Mouse (Mus musculus): ENCODE results near the gene Bsn. TPM values are rescaled to one million over a fixed set of nuclear protein-coding genes. Genes with fewer than 3 reads are reported as not detected.

Bsn gene
- polyA plus RNA-seq, 1 experiment from 2014 or later: 0.24 TPM

DNA sequence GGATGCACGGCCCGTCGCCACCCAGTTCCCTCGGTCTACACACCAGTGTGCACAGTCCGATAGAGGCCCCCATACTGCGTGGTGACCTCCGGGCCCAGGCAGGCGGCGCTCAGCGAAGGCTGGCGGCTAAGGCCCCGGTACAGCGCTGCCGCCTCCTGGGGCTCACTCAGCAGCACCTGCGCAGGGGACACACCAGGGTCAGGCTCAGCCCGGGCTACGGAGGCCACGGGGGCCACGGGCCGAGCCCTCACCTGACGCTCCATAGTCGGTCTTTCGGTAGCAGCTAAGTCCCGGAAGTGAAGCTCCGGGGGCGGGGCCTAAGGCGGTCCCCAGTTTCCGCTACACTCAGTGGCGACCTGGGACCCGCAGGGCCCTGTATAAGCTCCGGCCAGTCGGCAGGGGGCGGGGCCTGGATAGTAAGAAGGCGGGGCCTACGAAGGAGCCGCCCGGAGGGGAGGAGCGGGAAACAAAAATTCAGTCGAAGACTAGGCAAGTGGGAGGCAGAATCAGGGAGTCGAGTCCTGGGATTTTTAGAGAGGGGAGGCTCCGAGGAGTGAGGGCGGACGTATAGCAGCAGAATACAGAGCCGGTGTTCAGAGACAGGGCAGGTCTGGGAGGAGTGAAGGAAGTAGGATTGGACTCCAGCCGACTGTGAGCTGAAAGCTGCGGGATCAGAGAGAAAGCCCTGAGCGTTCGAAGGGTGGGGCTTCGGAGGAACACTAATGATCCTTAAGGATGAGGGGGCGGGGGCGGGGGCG is 95.8 kb downstream of the Bsn start, which contains the start of gene Apeh:
Gene Apeh (minus strand): TSS at position 423 of the 758 bp plus-strand sequence.
- Histone ChIP-seq H3K4me1 (ENCODE audit: insufficient read depth) (peaks cover 5% of the 10 kb centered on the region), H3K36me3 (ENCODE audit: insufficient read depth) (peaks cover 31% of the 10 kb centered on the region), H3K4me3 (ENCODE audit: low read depth, low read length) (peak within 1 kb of the TSS; percentile 76), H3K4me2 (peak within 1 kb of the TSS; percentile 99), H3K27me3 (ENCODE audit: insufficient read depth, low read length) (no peaks in the 10 kb centered on the region), H3K27ac (ENCODE audit: low read depth) (peak within 1 kb of the TSS; percentile 82), H3K9ac (peak within 1 kb of the TSS; percentile 77), H3K9me3 (ENCODE audit: low read depth, low read length) (no peaks in the 10 kb centered on the region)
- peak; percentile 97 for ATAC-seq (ENCODE audit: insufficient read depth)
- peak; percentile 98 for DNase-seq
- peak; percentile 25 for TF ChIP-seq CTCF (IDR thresholded peaks at IDR 0.05; ENCODE audit: low read depth)
- WGBS: under 1% methylated on average over 52 of the region's 52 CpGs

DNA sequence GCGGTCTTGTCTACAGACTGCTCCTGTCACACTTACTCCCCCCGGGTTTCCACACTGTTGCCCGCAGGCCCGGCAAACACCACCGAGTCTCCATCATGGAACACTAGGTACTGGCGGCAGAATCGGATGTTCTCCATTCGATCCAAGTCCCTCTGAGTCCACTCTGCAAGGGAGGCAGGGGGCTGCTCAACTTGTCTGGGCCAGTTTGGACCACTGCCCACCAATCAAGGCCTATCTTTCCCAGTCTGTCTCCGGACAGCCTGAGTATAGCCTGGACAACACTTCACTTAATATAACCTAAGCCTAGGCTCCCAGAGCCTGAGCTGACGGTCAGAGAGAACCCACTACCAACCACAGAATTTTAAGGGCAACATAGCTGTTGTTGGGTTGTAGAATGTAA is 96.6 kb downstream of the Bsn start:
- H3K27me3 ChIP-seq (ENCODE audit: insufficient read depth, low read length): no peaks in the 10 kb centered on the region
- TF ChIP-seq CTCF (IDR thresholded peaks at IDR 0.05; ENCODE audit: low read depth): no peak
- peak overlapping the region; percentile 99 for H3K4me2 ChIP-seq
- no peaks in the 10 kb centered on the region for H3K9me3 ChIP-seq (ENCODE audit: low read depth, low read length)
- H3K4me1 ChIP-seq (ENCODE audit: insufficient read depth): peaks cover 5% of the 10 kb centered on the region
- H3K4me3 ChIP-seq (ENCODE audit: low read depth, low read length): peak overlapping the region; percentile 76
- peaks cover 39% of the 10 kb centered on the region for H3K36me3 ChIP-seq (ENCODE audit: insufficient read depth)
- H3K27ac ChIP-seq (ENCODE audit: low read depth): no peak overlapping the region; the same call in 1 of the 2 replicates
- ATAC-seq (ENCODE audit: insufficient read depth) (no peak), DNase-seq (peak; percentile 21)
- WGBS: 65% methylated on average over 10 of the region's 10 CpGs
- peak overlapping the region; percentile 77 for H3K9ac ChIP-seq

DNA sequence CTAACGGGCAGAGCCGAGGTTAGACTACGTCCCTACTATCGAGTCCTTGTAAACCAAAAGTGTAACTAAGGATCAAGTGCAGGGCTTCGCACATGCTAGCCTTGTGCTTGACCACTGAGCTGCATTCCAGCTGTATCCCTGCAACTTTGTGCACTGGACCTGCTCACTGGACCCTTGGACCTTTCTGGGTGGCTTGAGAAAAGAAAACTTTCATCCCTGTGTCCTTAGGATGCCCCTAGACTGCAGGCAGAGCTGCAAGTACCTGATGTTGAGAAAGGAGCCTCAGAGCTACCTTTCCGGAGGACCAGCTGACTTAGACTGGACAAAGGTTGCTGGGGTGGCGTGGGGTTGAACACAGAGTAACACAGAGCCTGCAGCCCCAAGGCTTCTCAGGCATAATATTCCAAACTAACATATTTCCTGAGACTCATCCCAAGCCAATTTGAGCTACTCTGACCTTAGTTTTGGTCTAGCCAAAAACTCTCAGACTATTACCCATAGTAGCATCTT is 99.5 kb downstream of the Bsn start:
- no peak for TF ChIP-seq CTCF (IDR thresholded peaks at IDR 0.05; ENCODE audit: low read depth)
- DNase-seq (no peak), ATAC-seq (ENCODE audit: insufficient read depth) (no peak)
- Histone ChIP-seq H3K9ac (no peak overlapping the region), H3K4me3 (ENCODE audit: low read depth, low read length) (no peak overlapping the region), H3K27ac (ENCODE audit: low read depth) (no peak overlapping the region), H3K4me2 (no peak overlapping the region), H3K4me1 (ENCODE audit: insufficient read depth) (peaks cover 5% of the 10 kb centered on the region), H3K27me3 (ENCODE audit: insufficient read depth, low read length) (no peaks in the 10 kb centered on the region), H3K36me3 (ENCODE audit: insufficient read depth) (peaks cover 68% of the 10 kb centered on the region), H3K9me3 (ENCODE audit: low read depth, low read length) (no peaks in the 10 kb centered on the region)
- 91% methylated on average over 7 of the region's 7 CpGs for WGBS

DNA sequence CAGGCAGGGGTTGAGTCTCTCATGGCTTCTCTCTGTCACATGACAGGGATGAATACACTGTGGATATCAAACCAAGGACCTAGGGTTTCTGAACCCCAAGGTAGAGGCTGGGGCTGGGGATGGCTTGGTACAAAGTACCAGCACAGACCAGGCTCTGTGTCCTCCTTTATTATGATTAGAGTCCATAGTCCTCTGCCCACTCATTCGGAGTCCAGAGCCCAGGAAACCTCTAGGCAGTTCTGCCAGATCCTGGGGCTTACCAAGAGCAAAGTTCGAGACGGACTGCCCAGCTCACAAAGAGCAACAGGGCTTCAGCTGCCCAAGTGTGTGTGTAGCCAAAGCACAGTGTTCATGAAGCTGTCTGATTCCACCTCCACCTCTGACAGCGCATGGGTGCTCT is 104.9 kb downstream of the Bsn start:
- Histone ChIP-seq H3K4me1 (ENCODE audit: insufficient read depth) (no peaks in the 10 kb centered on the region), H3K27ac (ENCODE audit: low read depth) (no peak overlapping the region), H3K27me3 (ENCODE audit: insufficient read depth, low read length) (peaks cover 26% of the 10 kb centered on the region), H3K9me3 (ENCODE audit: low read depth, low read length) (no peaks in the 10 kb centered on the region), H3K36me3 (ENCODE audit: insufficient read depth) (peaks cover 64% of the 10 kb centered on the region), H3K9ac (no peak overlapping the region), H3K4me2 (no peak overlapping the region), H3K4me3 (ENCODE audit: low read depth, low read length) (no peak overlapping the region)
- no peak for ATAC-seq (ENCODE audit: insufficient read depth)
- no peak for TF ChIP-seq CTCF (IDR thresholded peaks at IDR 0.05; ENCODE audit: low read depth)
- DNase-seq: no peak
- WGBS: 93% methylated on average over 4 of the region's 4 CpGs

DNA sequence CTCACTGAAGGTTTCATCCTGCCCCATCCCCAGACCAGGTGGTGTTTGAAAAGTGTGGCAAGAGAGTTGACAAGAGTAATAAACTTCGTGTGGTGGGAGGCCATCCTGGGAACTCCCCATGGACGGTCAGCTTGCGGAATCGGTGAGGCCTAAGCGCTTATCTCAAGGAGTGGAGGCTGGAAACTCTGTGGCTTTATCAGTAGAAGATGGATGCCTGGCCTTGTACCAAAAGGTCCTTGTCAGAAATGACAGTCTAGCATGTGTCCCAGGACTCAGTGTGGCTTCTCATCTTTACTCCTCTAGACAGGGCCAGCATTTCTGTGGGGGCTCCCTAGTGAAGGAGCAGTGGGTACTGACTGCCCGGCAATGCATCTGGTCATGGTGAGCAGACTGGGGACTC is 106.6 kb downstream of the Bsn start:
- Histone ChIP-seq H3K4me2 (no peak overlapping the region), H3K9ac (no peak overlapping the region), H3K4me3 (ENCODE audit: low read depth, low read length) (no peak overlapping the region), H3K27ac (ENCODE audit: low read depth) (no peak overlapping the region), H3K9me3 (ENCODE audit: low read depth, low read length) (no peaks in the 10 kb centered on the region), H3K36me3 (ENCODE audit: insufficient read depth) (peaks cover 47% of the 10 kb centered on the region), H3K27me3 (ENCODE audit: insufficient read depth, low read length) (peaks cover 26% of the 10 kb centered on the region), H3K4me1 (ENCODE audit: insufficient read depth) (no peaks in the 10 kb centered on the region)
- ATAC-seq (ENCODE audit: insufficient read depth) (no peak), DNase-seq (no peak)
- 59% methylated on average over 6 of the region's 6 CpGs for WGBS
- TF ChIP-seq CTCF (IDR thresholded peaks at IDR 0.05; ENCODE audit: low read depth): no peak

DNA sequence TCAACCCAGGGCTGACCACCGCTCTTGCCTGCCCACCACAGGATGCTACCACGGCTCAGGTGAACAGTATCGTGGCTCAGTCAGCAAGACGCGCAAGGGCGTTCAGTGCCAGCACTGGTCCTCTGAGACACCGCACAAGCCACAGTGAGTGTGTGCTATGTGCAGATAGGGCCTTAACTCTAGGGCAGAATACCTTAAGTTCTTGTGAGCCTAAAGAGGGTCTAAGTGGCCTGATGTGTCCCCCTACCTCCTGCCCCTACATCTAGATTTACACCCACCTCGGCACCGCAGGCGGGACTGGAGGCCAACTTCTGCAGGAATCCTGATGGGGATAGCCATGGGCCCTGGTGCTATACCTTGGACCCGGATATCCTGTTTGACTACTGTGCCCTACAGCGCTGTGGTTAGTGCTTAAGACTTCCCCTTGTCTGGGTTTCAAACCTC is 107.2 kb downstream of the Bsn start, which contains the start of gene Rnf123:
Gene Rnf123 (minus strand): TSS at position 359 of the 444 bp plus-strand sequence.
- ATAC-seq (ENCODE audit: insufficient read depth) (no peak), DNase-seq (no peak)
- TF ChIP-seq CTCF (IDR thresholded peaks at IDR 0.05; ENCODE audit: low read depth): no peak
- no peak within 1 kb of the TSS for H3K27ac ChIP-seq (ENCODE audit: low read depth)
- H3K9me3 ChIP-seq (ENCODE audit: low read depth, low read length): no peaks in the 10 kb centered on the region
- WGBS: 25% methylated on average over 12 of the region's 12 CpGs
- H3K4me2 ChIP-seq: peak within 1 kb of the TSS; percentile 45
- peak within 1 kb of the TSS; percentile 14 for H3K4me3 ChIP-seq (ENCODE audit: low read depth, low read length)
- peak within 1 kb of the TSS; percentile 23; the same call in 1 of the 2 replicates for H3K9ac ChIP-seq
- H3K36me3 ChIP-seq (ENCODE audit: insufficient read depth): peaks cover 42% of the 10 kb centered on the region
- peaks cover 26% of the 10 kb centered on the region for H3K27me3 ChIP-seq (ENCODE audit: insufficient read depth, low read length)
- no peaks in the 10 kb centered on the region for H3K4me1 ChIP-seq (ENCODE audit: insufficient read depth)

DNA sequence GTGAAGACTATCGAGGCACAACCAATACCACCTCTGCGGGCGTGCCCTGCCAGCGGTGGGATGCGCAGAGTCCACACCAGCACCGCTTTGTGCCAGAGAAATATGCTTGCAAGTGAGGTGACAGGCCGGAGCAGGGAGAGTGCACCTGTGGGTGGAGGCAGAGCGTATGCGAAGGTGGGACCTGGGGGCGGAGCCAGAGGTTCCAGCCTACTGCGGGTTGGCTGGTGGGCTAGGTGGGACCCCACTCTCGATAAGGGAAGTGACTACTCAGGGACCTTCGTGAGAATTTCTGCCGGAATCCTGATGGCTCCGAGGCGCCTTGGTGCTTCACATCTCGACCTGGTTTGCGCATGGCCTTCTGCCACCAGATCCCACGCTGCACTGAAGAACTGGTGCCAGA is 107.6 kb downstream of the Bsn start:
- 6% methylated on average over 19 of the region's 19 CpGs for WGBS
- Histone ChIP-seq H3K4me2 (peak overlapping the region; percentile 45), H3K9ac (peak overlapping the region; percentile 23; the same call in 1 of the 2 replicates), H3K9me3 (ENCODE audit: low read depth, low read length) (no peaks in the 10 kb centered on the region), H3K27ac (ENCODE audit: low read depth) (no peak overlapping the region), H3K4me1 (ENCODE audit: insufficient read depth) (no peaks in the 10 kb centered on the region), H3K36me3 (ENCODE audit: insufficient read depth) (peaks cover 37% of the 10 kb centered on the region), H3K27me3 (ENCODE audit: insufficient read depth, low read length) (peaks cover 26% of the 10 kb centered on the region), H3K4me3 (ENCODE audit: low read depth, low read length) (peak overlapping the region; percentile 14)
- no peak for TF ChIP-seq CTCF (IDR thresholded peaks at IDR 0.05; ENCODE audit: low read depth)
- ATAC-seq (ENCODE audit: insufficient read depth) (no peak), DNase-seq (no peak)

Measured in lung, embryonic 14.5 days (tissue).